Mouse (Mus musculus) intestine, postnatal 0 days (tissue): ENCODE measurements at regions not wholly inside any gene's neighbourhood (a gene's known extent, or its start where the extent isn't known, plus 50 kb on each side); places are given as distances from the start of the nearest gene placed in this dataset.

Experiments
- ATAC-seq: fragments of 200-750 bp; cut with Nextera tagmentation; 2 replicates; pipeline ENCODE4 v1.8.0; 2017; ENCODE audit warnings: mild to moderate bottlenecking, moderate TSS enrichment, moderate library complexity
- H3K27ac ChIP-seq: fragments of 300-500 bp; sonication (generic); 2 replicates; pipeline ENCODE4 v1.5.1; 2014; ENCODE audit warnings: mild to moderate bottlenecking, low read depth, low read length, moderate library complexity
- H3K27me3 ChIP-seq: fragments of 300-500 bp; sonication (generic); replicated peaks from 2 replicates; pipeline ENCODE4 v1.6.1; 2014; ENCODE audit warnings: low read length, mixed read lengths; ENCODE audit not compliant: control insufficient read depth, insufficient read depth
- H3K36me3 ChIP-seq: fragments of 300-500 bp; sonication (generic); 2 replicates; pipeline ENCODE4 v1.6.1; 2014; ENCODE audit warnings: mild to moderate bottlenecking, moderate library complexity; ENCODE audit not compliant: control insufficient read depth, insufficient read depth
- H3K4me1 ChIP-seq: fragments of 300-500 bp; sonication (generic); replicated peaks from 2 replicates; pipeline ENCODE4 v1.6.1; 2014; ENCODE audit warnings: antibody characterized with exemption, low read length, mixed read lengths; ENCODE audit not compliant: control insufficient read depth, insufficient read depth
- H3K4me2 ChIP-seq: fragments of 300-500 bp; sonication (generic); replicated peaks from 2 replicates; pipeline ENCODE4 v1.6.1; 2014; ENCODE audit warnings: low read depth, mild to moderate bottlenecking, moderate library complexity
- H3K4me3 ChIP-seq: fragments of 300-500 bp; sonication (generic); 2 replicates; pipeline ENCODE4 v1.5.1; 2014; ENCODE audit warnings: low read depth, low read length
- H3K9ac ChIP-seq: fragments of 300-500 bp; sonication (generic); 2 replicates; pipeline ENCODE4 v1.6.1; 2014; ENCODE audit warnings: mild to moderate bottlenecking, low read depth, low read length
- H3K9me3 ChIP-seq: fragments of 300-500 bp; sonication (generic); 2 replicates; pipeline ENCODE4 v1.6.1; 2016; ENCODE audit warnings: mixed run types; ENCODE audit not compliant: control insufficient read depth
- CTCF ChIP-seq: sonication (generic); IDR thresholded peaks from 2 replicates; pipeline ENCODE4 v1.5.1; 2016; ENCODE audit warnings: low read depth, mild to moderate bottlenecking, control low read depth, antibody characterized with exemption, moderate library complexity
- WGBS: fragments of 180-500 bp; shearing (Covaris S2); extraction: QIAGEN DNeasy Blood & Tissue Kit; methylation state at CpG from one replicate; pipeline ENCODE4 v1.1.7; 2014; 5-methylcytosine and 5-hydroxymethylcytosine counted together

- no peaks in the 10 kb centered on the region for H3K36me3 ChIP-seq
- ATAC-seq: no peak
- H3K27me3 ChIP-seq: no peaks in the 10 kb centered on the region
- H3K9me3 ChIP-seq: no peaks in the 10 kb centered on the region
- H3K4me2 ChIP-seq: no peak overlapping the region
- TF ChIP-seq CTCF: no peak
- 57% methylated on average over 2 of the region's 2 CpGs for WGBS
- H3K4me1 ChIP-seq: no peaks in the 10 kb centered on the region
- H3K4me3 ChIP-seq: no peak overlapping the region
- H3K27ac ChIP-seq: no peak overlapping the region
- no peak overlapping the region for H3K9ac ChIP-seq
Observed at GRCm38 (mm10) chr13:4970081-4970892, 361.3 kb upstream of the Akr1e1 start.

GRCm38 (mm10) chr13:4971472-4972067, 362.6 kb upstream of the Akr1e1 start:
- no peaks in the 10 kb centered on the region for H3K36me3 ChIP-seq
- H3K4me3 ChIP-seq: no peak overlapping the region
- H3K4me1 ChIP-seq: no peaks in the 10 kb centered on the region
- H3K27me3 ChIP-seq: no peaks in the 10 kb centered on the region
- no peak for TF ChIP-seq CTCF
- ATAC-seq: no peak
- no peak overlapping the region for H3K9ac ChIP-seq
- 72% methylated on average over 4 of the region's 4 CpGs for WGBS
- H3K9me3 ChIP-seq: no peaks in the 10 kb centered on the region
- H3K27ac ChIP-seq: no peak overlapping the region
- no peak overlapping the region for H3K4me2 ChIP-seq

DNA sequence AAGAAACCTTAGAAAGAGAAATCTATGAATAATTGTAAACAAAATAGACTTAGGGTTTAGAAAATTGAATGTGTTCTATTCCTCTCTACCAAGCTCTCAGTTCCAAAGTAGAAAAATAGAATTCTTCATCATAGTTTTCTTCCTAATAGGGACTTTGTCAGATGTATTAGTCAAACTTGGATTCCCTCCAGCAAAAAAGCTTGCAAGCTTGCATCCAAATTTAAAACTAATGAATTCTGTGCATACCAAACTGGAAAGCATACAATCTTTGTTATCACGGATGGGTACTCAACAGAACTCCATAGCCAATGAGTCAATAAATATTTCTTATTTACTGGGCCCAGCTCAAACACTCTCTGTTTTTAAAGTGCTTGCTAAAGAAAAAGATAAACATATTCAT, 383.9 kb upstream of the Akr1e1 start:
- ATAC-seq: no peak
- no peak overlapping the region for H3K4me3 ChIP-seq
- H3K9me3 ChIP-seq: no peaks in the 10 kb centered on the region
- no peaks in the 10 kb centered on the region for H3K27me3 ChIP-seq
- H3K9ac ChIP-seq: no peak overlapping the region
- no peak overlapping the region for H3K27ac ChIP-seq
- no peaks in the 10 kb centered on the region for H3K4me1 ChIP-seq
- WGBS: 49% methylated on average over 1 of the region's 1 CpGs
- H3K36me3 ChIP-seq: no peaks in the 10 kb centered on the region
- no peak overlapping the region for H3K4me2 ChIP-seq
- TF ChIP-seq CTCF: no peak

GRCm38 (mm10) chr13:5008296-5008695, 399.3 kb upstream of the Akr1e1 start:
- WGBS: 70% methylated on average over 1 of the region's 1 CpGs
- ATAC-seq: no peak
- no peak overlapping the region for H3K4me2 ChIP-seq

GRCm38 (mm10) chr13:5022439-5022838, 413.5 kb upstream of the Akr1e1 start:
- Histone ChIP-seq H3K27me3 (no peaks in the 10 kb centered on the region), H3K9ac (no peak overlapping the region), H3K4me1 (no peaks in the 10 kb centered on the region), H3K27ac (no peak overlapping the region), H3K4me2 (no peak overlapping the region), H3K4me3 (no peak overlapping the region), H3K36me3 (no peaks in the 10 kb centered on the region), H3K9me3 (no peaks in the 10 kb centered on the region)
- TF ChIP-seq CTCF: no peak
- ATAC-seq: no peak
- WGBS: 89% methylated on average over 7 of the region's 7 CpGs

More at GRCm38 (mm10) chr13:5008296-5008695, 399.3 kb upstream of the Akr1e1 start:
- Histone ChIP-seq H3K4me3 (no peak overlapping the region), H3K27me3 (no peaks in the 10 kb centered on the region), H3K27ac (no peak overlapping the region), H3K36me3 (no peaks in the 10 kb centered on the region), H3K9me3 (no peaks in the 10 kb centered on the region), H3K9ac (no peak overlapping the region), H3K4me1 (no peaks in the 10 kb centered on the region)
- TF ChIP-seq CTCF: no peak

DNA sequence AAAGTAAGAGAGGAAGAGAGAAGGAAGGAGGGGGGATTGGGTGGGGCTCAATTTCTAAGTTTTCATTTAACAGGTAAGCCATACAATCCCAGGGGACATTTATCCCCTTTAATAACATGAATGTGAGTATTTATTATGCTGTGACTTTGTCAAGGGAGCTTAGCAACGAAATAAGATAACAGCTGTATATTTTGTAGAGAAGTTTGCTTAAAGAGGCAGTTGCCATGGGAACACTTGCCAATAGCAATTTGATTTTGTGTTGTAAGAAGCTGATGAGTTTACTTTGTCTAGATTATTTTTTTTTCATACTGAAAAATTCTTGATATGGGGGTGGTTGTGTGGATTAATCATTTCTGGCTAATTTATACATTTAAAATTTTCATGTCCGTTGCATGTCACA, 450.9 kb upstream of the Akr1e1 start:
- H3K4me2 ChIP-seq: no peak overlapping the region
- no peaks in the 10 kb centered on the region for H3K4me1 ChIP-seq
- TF ChIP-seq CTCF: no peak
- H3K27me3 ChIP-seq: no peaks in the 10 kb centered on the region
- no peaks in the 10 kb centered on the region for H3K9me3 ChIP-seq
- no peaks in the 10 kb centered on the region for H3K36me3 ChIP-seq
- no peak overlapping the region for H3K4me3 ChIP-seq
- no peak overlapping the region for H3K9ac ChIP-seq
- WGBS: 60% methylated on average over 2 of the region's 2 CpGs
- ATAC-seq: no peak
- H3K27ac ChIP-seq: no peak overlapping the region
